Comparison of ENCODE assay signal across 15 mouse cellular contexts in the genomic region with DNA sequence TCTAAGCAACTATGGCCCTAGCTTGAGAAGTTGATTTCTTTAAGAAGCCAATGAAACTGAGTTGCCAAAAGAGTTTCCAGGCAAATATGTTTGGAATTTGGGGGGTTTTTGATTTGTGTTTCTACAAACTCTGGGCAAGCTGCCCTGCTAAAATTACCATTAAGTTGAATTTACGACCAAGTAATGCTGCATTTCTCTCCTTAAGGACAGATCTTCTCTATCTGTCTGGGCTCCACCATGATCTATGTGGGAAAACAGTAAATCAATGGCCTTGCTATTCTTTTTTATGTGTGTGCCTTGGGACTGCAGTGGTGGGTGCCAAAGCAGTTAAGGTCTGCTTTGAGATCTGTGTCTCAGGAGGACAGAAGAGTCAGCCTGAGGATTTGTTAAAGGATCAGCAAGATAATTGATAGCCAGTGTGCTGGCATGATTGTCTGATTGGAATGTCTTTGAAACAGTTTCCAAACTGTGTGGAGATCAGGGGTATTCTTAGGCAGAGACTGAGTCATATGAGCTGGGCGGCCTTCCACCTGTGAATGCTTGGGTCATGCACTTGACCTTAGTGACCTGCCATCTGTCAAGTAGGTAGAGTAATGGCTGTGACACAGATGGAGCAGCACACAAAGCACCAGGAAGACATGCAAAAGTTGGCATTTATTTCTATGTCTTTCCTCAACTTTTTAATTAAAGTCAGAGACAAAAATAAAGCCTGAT.
DNase-seq lines count a peak whose midpoint lies in the region; ATAC-seq and TF ChIP-seq lines count a peak whose summit lies in the region.
"Had no signal": no experiment of that assay in that cellular context is flagged by ENCODE, and none has a peak within 500 bp of the region (broad histone marks: within the 10 kb centered on the region; RNA-seq: fewer than 3 reads in every experiment).

No protein-coding gene starts in this region.

- H3K27me3 ChIP-seq in forebrain, postnatal 0 days (ENCODE audit: insufficient read depth, low read length): no peaks in the 10 kb centered on the region
- H3K27me3 ChIP-seq in forebrain, embryonic 14.5 days (replicated peaks; ENCODE audit: control insufficient read depth, insufficient read depth, low read length): no peaks in the 10 kb centered on the region
- H3K27me3 ChIP-seq: limb, embryonic 12.5 days; midbrain, embryonic 12.5 days; neural tube, embryonic 13.5 days had no signal

- DNase-seq in forebrain, postnatal 0 days: peak; percentile 2
- DNase-seq in forebrain, embryonic 14.5 days (ENCODE audit: low spot score): no peak
- DNase-seq in Muller cell, postnatal 12 days (ENCODE audit: inconsistent ontology term): peak; percentile 41
- DNase-seq in embryo, embryonic 11.5 days (ENCODE audit: low read depth, low spot score): peak; percentile 5
- DNase-seq in kidney, postnatal 10 days: peak; percentile 57
- no peak for DNase-seq in right cerebral cortex, adult 18-20 months
- DNase-seq in layer of hippocampus, postnatal 10 days (ENCODE audit: low spot score in 2 of 2): no peak
- no peak for DNase-seq in cerebellum, adult 9-11 months
- DNase-seq: layer of hippocampus, adult 9-11 months; lung, adult 2 months had no signal

- no peak overlapping the region for H3K4me3 ChIP-seq in forebrain, postnatal 0 days (ENCODE audit: low read depth, low read length)
- H3K4me3 ChIP-seq in forebrain, embryonic 14.5 days (ENCODE audit: low read depth, low read length): no peak overlapping the region
- H3K4me3 ChIP-seq: limb, embryonic 12.5 days; midbrain, embryonic 12.5 days; neural tube, embryonic 13.5 days had no signal

- 70% methylated on average over 2 of the region's 2 CpGs for WGBS in forebrain, postnatal 0 days
- WGBS in forebrain, embryonic 14.5 days: 84% methylated on average over 2 of the region's 2 CpGs

- no peak for TF ChIP-seq CTCF in forebrain, postnatal 0 days (IDR thresholded peaks at IDR 0.05; ENCODE audit: low read depth)

- no peaks in the 10 kb centered on the region for H3K4me1 ChIP-seq in forebrain, postnatal 0 days (ENCODE audit: insufficient read depth)
- H3K4me1 ChIP-seq in forebrain, embryonic 14.5 days (ENCODE audit: control insufficient read depth, insufficient read depth, low read length): no peaks in the 10 kb centered on the region
- H3K4me1 ChIP-seq: limb, embryonic 12.5 days; midbrain, embryonic 12.5 days had no signal

- no peaks in the 10 kb centered on the region for H3K36me3 ChIP-seq in forebrain, postnatal 0 days (ENCODE audit: insufficient read depth)
- H3K36me3 ChIP-seq in forebrain, embryonic 14.5 days (ENCODE audit: control insufficient read depth, insufficient read depth, low read length): no peaks in the 10 kb centered on the region
- H3K36me3 ChIP-seq: limb, embryonic 12.5 days; midbrain, embryonic 12.5 days; neural tube, embryonic 13.5 days had no signal

- H3K9ac ChIP-seq in forebrain, postnatal 0 days: no peak overlapping the region
- H3K9ac ChIP-seq in forebrain, embryonic 14.5 days (ENCODE audit: low read length): no peak overlapping the region
- H3K9ac ChIP-seq: limb, embryonic 12.5 days; midbrain, embryonic 12.5 days; neural tube, embryonic 13.5 days had no signal

- no peak overlapping the region for H3K4me2 ChIP-seq in forebrain, postnatal 0 days (ENCODE audit: low read depth)
- H3K4me2 ChIP-seq in forebrain, embryonic 14.5 days (ENCODE audit: low read length): no peak overlapping the region
- H3K4me2 ChIP-seq: limb, embryonic 12.5 days; midbrain, embryonic 12.5 days; neural tube, embryonic 13.5 days had no signal

- no peaks in the 10 kb centered on the region for H3K9me3 ChIP-seq in forebrain, postnatal 0 days (ENCODE audit: low read length)
- H3K9me3 ChIP-seq in forebrain, embryonic 14.5 days (replicated peaks; ENCODE audit: control insufficient read depth, low read length): no peaks in the 10 kb centered on the region
- H3K9me3 ChIP-seq: limb, embryonic 12.5 days; midbrain, embryonic 12.5 days; neural tube, embryonic 13.5 days had no signal

- ATAC-seq in forebrain, postnatal 0 days: no peak
- no peak for ATAC-seq in forebrain, embryonic 14.5 days
- ATAC-seq: activated CD4-positive, CD25-positive, alpha-beta regulatory T cell, adult 4 months; forebrain, embryonic 16.5 days had no signal

- H3K27ac ChIP-seq in forebrain, postnatal 0 days (ENCODE audit: low read depth, low read length): no peak overlapping the region
- H3K27ac ChIP-seq in forebrain, embryonic 14.5 days (ENCODE audit: low read depth, low read length): no peak overlapping the region
- H3K27ac ChIP-seq: limb, embryonic 12.5 days; midbrain, embryonic 12.5 days; neural tube, embryonic 13.5 days had no signal

Comparison
In these comparisons a context has a peak if more than half of its experiments do, and no peak if none do; other contexts are left out.
1. DNase-seq: peak in forebrain, postnatal 0 days (single experiment), Muller cell, postnatal 12 days (single experiment), embryo, embryonic 11.5 days (single experiment) and kidney, postnatal 10 days (single experiment); none in forebrain, embryonic 14.5 days (single experiment), right cerebral cortex, adult 18-20 months (single experiment), layer of hippocampus, postnatal 10 days (0 of 2) and cerebellum, adult 9-11 months (single experiment).